Mouse (Mus musculus) retina, postnatal 7 days (tissue): ENCODE results near the gene Ccl27b.
"Not testable (repeated sequence)": the region's sequence is repeated elsewhere in the genome, so short reads cannot be mapped to it uniquely, and the experiment has no call there.

Source experiments
- DNase-seq: peaks from one replicate; pipeline ENCODE4 v3.0.0-alpha.2; 2012; ENCODE audit warnings: low read depth, low spot score

The Ccl27b gene

DNA sequence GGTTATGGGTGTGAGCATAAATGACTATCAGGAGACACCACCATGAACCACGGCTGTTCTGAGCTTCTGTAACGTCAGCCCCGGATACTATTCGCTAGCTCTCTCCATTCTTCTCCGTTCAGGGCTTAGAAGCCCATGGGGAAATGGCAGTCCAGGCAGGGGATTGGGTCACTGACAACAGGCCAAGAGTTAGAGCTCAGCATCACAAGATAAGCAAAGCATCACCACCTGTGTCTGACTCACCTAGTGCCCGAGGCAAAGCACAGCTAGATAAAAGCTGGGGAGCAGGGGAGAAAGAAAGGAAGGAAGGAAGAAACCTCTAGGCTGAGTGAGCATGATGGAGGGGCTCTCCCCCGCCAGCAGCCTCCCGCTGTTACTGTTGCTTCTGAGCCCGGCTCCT is at the start of gene Ccl27b:
Gene Ccl27b, plus strand, starts transcription at position 301 of the 400 bp plus-strand sequence.
- DNase-seq, result not testable (repeated sequence)

DNA sequence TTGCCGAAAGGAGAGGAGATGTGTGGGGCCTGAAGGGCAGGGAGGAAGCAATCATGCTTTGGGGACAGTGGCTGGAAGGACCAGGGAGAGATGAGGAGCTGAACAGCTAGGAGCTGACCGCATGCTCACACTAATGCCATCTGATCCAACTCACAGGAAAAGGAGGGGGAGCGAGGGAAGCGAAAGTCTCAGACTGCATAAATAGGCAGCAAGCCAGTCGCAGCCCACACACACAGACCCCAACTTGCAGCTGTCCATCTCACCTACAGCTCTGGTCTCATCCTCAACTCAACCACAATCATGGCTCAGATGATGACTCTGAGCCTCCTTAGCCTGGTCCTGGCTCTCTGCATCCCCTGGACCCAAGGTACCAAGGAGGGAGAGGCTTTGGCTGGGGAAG is 43.2 kb upstream of the Ccl27b start, which contains the start of gene Gm10591:
Gene Gm10591, plus strand, starts transcription at position 301 of the 400 bp plus-strand sequence.
- DNase-seq, result not testable (repeated sequence)

DNA sequence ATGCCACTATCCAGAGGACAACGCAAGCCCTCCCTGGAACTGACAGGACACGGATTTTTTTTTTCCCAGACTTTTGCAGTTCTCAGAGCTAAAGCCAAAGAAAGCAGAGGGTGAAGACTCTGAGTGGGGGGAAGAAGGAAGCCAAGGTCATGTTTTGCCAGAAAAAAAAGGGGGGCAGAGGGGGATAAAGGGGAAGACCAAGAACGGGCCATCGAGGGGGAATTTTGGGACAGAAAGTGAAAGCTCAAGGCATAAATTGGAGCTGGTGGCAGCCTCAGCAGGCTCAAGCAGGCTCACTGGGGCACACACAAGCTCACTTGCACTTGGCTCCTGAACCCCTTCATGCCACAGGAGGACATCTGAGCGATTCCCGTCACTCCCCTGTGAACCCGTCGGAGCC is 25.6 kb upstream of the Ccl27b start, which contains the start of gene Gm2564:
Gene Gm2564, plus strand, starts transcription at position 301 of the 400 bp plus-strand sequence.
- DNase-seq, result not testable (repeated sequence)

DNA sequence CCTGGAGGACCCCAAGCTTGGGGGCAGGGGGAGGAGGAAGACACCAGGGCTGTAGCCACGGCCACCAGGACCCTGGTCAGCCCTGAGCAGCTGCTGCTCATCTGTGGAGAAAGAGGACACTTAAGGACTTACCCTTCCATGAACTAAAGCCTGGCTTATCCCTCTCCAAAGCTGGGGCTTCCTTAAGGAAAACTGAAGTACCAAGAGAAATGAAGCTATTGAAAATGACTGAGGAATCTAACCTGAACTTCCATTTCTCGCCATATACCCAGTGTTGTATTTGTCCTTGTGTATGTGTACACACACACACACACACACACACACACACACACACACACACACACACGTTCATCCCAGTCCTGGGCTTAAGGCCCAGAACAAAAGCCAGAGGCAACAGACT is 6.7 kb downstream of the Ccl27b start, which contains the start of gene Il11ra2:
Gene Il11ra2, minus strand, starts transcription at position 101 of the 400 bp plus-strand sequence.
- DNase-seq, result not testable (repeated sequence)

DNA sequence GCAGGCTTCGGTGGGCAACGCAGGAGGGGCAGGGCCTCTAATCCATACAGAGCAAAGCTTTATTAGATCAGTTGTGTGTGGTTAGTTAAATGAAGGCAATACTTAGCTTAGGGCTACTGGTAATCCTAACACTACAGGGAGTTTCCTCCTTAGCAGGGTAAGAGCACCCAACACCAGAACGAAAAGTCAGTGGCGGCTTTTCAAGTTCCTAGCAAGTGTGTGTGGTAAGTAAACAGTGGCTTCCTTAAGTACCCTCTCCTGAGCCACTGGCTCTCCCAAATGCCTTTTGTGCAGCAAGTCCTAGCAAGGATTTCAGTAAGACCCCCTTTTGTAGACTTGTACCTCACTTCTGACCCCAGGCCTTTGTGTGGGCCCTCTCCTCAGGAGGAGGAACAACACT is 20.4 kb downstream of the Ccl27b start:
- not testable (repeated sequence) for DNase-seq

DNA sequence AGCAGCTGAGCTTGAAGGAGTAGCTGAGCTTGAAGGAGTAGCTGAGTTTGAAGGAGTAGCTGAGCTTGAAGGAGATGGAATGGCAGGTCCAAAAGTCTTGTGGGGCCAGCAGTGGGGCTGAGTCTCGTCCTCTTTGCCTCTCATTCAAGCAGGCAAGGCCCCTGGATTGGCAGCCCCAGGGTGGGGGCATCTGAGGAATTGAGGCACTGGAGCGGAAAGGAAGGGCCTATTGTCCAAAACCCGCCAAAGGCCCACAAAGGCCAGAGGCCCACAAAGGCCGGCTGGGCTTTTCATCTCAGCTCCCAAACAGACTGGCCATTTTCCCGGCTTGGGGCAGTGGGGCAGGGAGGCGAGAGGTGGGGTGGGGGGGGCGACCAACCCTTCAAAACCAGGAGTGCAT is 24.3 kb downstream of the Ccl27b start:
- not testable (repeated sequence) for DNase-seq

DNA sequence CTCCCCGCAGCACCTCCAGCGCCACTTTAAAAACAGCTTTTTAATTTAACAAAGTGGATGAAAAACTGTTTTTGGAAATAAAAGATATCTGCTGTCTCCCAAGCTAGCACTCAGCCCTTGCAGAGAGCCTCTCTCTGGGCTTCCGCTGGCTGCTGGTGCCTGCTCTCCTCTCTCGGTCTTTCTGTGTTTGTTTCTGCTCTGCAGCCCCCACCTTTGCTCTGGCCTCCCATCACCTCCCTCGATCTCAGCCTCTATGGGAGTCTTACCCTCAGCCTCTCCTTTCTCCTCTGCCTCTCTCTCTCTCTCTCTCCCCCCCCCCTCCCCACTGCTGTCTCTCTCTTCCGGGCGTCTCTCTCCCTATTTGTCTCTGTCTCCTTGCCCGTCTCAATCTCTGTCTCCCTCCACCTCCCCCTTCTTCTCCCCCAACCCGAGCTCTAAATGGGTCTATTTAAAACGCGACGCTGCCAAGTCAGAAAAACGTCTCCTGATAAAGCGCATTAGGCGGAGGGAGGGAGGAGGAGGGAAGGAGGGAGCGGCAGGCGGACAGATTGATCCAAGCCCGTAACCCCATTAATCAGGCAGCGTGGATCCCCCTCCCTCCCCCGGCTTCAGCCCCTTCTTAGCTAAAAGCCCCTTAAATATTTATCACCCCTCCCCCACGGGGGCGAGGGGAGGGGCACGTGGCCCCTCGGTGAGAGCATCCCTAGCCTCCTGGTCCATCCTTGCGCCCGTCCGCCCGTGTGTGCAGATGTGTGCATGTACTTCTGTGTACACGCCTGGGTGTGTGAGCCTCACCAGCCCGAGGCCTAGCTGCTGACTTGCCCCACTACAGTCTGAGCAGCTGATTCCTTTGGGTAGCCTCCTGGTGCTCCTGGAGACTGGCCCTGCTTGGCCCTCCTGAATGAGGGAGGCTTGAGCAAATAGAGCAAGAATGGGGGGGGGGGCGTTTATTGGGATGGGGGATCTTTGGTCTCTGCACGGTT is 25.6 kb downstream of the Ccl27b start:
- DNase-seq, result not testable (repeated sequence)

DNA sequence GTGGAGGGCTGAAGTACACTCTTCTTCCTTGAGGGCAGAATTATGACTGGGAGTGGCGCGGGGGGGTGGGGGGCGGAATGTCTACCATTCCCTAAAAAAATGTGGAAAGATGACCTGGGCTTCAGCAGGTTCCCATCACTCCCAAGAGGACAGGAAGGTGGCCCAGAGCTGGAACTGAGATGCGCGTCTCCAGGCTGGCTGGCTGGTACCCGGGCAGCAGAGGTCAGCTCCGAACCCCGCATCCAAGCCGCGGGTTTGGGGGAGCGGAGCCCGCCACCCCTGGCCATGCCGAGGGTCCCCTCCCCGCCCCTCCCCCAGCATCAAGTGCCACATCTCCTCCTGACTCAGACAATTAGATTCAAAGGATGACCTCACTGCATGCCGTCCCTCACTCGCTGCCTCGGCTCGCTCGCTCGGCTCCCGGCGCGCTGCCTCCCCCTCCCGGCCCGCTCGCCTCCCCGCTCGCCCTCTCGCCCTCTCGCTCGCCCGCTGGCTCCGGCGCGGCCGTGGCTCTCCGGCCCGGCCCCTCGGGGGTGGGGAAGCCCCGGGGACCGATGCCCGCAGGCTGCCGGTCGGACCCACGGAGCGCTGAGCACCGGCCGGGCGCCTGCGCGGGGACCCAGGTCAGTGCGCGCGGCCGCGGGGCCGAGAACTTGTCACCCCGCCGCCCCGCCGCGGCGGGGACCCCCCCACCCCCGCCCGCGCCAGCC is 26.6 kb downstream of the Ccl27b start:
- not testable (repeated sequence) for DNase-seq

DNA sequence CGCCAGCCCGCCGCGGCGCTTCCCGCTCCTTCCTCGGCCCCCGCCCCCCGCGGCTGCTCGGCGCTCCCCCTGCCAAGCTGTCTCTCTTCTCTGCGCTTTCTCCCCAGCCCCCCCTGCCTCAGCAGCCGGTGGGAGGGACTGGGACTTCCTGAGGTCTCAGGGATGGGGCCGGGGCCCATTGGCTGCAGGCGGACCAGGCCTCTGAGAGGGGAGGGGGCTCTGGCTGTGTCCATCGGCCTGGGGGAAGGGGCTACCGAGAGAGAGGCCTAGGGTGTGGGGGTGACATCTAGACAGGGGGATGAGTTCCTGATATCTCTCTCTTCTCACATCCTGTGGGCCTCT is 27.1 kb downstream of the Ccl27b start:
- DNase-seq, result not testable (repeated sequence)
